Mouse (Mus musculus): ENCODE data around the gene Asphd1. TPM values are rescaled to one million over a fixed set of nuclear protein-coding genes. Genes with fewer than 3 reads are reported as not detected.
A peak's percentile ranks its signal among the peaks of the same experiment; 100 is the strongest.
"Not testable (repeated sequence)": the region's sequence is repeated elsewhere in the genome, so short reads cannot be mapped to it uniquely, and the experiment has no call there.

The Asphd1 gene
- polyA plus RNA-seq, 1 experiment: 0.36 TPM

DNA sequence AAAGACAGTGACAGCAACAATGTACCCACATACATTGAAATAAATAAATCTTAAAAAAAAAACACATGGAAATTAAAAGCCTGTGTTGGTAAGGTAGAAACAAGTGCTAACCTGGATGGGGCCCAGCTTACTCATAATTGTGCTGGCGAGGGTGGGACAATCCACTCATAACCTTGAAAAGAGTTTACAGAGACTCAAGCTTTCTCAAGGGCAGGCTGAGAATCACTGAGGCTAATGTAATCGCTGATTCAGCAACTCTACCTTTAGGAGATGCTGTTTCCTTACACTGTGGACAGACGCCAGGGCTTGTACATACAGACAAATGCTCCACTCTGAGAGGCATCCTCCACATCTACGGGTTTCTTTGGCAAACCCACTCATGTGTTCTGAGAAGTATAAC lies 29.4 kb downstream of the Asphd1 start:
- H3K9me3 ChIP-seq (replicated peaks; ENCODE audit: control insufficient read depth, insufficient read depth, low read length, poor library complexity, severe bottlenecking): no peaks in the 10 kb centered on the region
- TF ChIP-seq CTCF (IDR thresholded peaks at IDR 0.05; ENCODE audit: low read depth, low read length): no peak
- no peak for TF ChIP-seq POLR2A (IDR thresholded peaks at IDR 0.05; ENCODE audit: insufficient read depth, low read length)
- TF ChIP-seq EP300 (IDR thresholded peaks at IDR 0.05; ENCODE audit: insufficient read depth, low read depth, low read length): no peak
- H3K36me3 ChIP-seq (ENCODE audit: control insufficient read depth, insufficient read depth, low read length, poor library complexity, severe bottlenecking): no peaks in the 10 kb centered on the region
- H3K27ac ChIP-seq (ENCODE audit: insufficient read depth, low read length): no peak overlapping the region
- no peaks in the 10 kb centered on the region for H3K4me1 ChIP-seq (ENCODE audit: control insufficient read depth, insufficient read depth, low read length)
- H3K9ac ChIP-seq (ENCODE audit: low read depth, poor library complexity, severe bottlenecking): no peak overlapping the region
- no peak overlapping the region for H3K4me3 ChIP-seq (ENCODE audit: low read depth, low read length)
- H3K27me3 ChIP-seq (ENCODE audit: control insufficient read depth, insufficient read depth, low read length, poor library complexity, severe bottlenecking): no peaks in the 10 kb centered on the region

DNA sequence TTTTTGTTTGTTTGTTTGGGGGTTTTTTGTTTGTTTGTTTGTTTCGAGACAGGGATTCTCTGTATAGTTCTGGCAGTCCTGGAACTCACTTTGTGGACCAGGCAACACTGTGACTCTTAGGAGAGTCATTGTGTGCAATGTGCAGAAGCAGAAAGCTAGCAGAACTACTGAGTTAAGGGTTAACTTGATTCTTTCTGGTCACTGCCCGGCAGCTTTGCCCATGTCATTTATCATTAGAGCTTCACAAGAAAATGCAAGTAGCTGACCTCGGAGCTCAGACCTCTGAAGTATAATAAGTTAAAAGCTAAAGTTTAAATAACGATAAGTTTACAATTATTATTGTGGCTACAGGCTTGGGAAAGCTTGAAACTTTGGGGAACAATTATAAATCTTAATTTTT lies 31.0 kb downstream of the Asphd1 start:
- not testable (repeated sequence) for H3K36me3 ChIP-seq (ENCODE audit: control insufficient read depth, insufficient read depth, low read length, poor library complexity, severe bottlenecking); H3K9ac ChIP-seq (ENCODE audit: low read depth, poor library complexity, severe bottlenecking); H3K27me3 ChIP-seq (ENCODE audit: control insufficient read depth, insufficient read depth, low read length, poor library complexity, severe bottlenecking); H3K9me3 ChIP-seq (replicated peaks; ENCODE audit: control insufficient read depth, insufficient read depth, low read length, poor library complexity, severe bottlenecking); H3K4me3 ChIP-seq (ENCODE audit: low read depth, low read length); H3K4me1 ChIP-seq (ENCODE audit: control insufficient read depth, insufficient read depth, low read length); H3K27ac ChIP-seq (ENCODE audit: insufficient read depth, low read length)

DNA sequence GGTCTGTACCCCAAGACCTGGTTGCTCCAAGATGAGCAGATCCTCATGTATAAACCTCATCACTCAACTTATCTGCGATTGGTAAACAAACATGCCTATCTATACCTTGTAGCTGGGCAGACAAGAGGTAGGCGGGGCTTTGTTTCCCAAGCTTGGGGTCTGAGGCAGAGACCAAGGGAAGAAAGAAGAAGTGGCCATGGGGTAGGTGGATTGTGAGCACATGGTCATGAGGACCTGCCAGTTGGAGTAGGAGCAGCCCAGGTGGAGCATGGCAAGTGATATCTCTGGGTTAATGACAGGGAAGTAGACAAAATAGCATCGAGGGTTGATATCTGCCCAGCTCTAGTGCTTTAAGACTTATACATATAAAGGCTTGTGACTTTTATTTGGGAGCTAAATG lies 34.5 kb downstream of the Asphd1 start:
- Histone ChIP-seq H3K36me3 (ENCODE audit: control insufficient read depth, insufficient read depth, low read length, poor library complexity, severe bottlenecking) (no peaks in the 10 kb centered on the region), H3K27ac (ENCODE audit: insufficient read depth, low read length) (no peak overlapping the region), H3K9me3 (replicated peaks; ENCODE audit: control insufficient read depth, insufficient read depth, low read length, poor library complexity, severe bottlenecking) (no peaks in the 10 kb centered on the region), H3K27me3 (ENCODE audit: control insufficient read depth, insufficient read depth, low read length, poor library complexity, severe bottlenecking) (no peaks in the 10 kb centered on the region), H3K4me1 (ENCODE audit: control insufficient read depth, insufficient read depth, low read length) (no peaks in the 10 kb centered on the region), H3K9ac (ENCODE audit: low read depth, poor library complexity, severe bottlenecking) (no peak overlapping the region), H3K4me3 (ENCODE audit: low read depth, low read length) (no peak overlapping the region)
- TF ChIP-seq CTCF (IDR thresholded peaks at IDR 0.05; ENCODE audit: low read depth, low read length) (no peak), POLR2A (IDR thresholded peaks at IDR 0.05; ENCODE audit: insufficient read depth, low read length) (no peak), EP300 (IDR thresholded peaks at IDR 0.05; ENCODE audit: insufficient read depth, low read depth, low read length) (no peak)

- H3K36me3 ChIP-seq (ENCODE audit: control insufficient read depth, insufficient read depth, low read length, poor library complexity, severe bottlenecking): no peaks in the 10 kb centered on the region
- no peaks in the 10 kb centered on the region for H3K9me3 ChIP-seq (replicated peaks; ENCODE audit: control insufficient read depth, insufficient read depth, low read length, poor library complexity, severe bottlenecking)
- no peak for TF ChIP-seq POLR2A (IDR thresholded peaks at IDR 0.05; ENCODE audit: insufficient read depth, low read length)
- no peak for TF ChIP-seq CTCF (IDR thresholded peaks at IDR 0.05; ENCODE audit: low read depth, low read length)
- no peak for TF ChIP-seq EP300 (IDR thresholded peaks at IDR 0.05; ENCODE audit: insufficient read depth, low read depth, low read length)
- peaks cover 3% of the 10 kb centered on the region for H3K4me1 ChIP-seq (ENCODE audit: control insufficient read depth, insufficient read depth, low read length)
- H3K9ac ChIP-seq (ENCODE audit: low read depth, poor library complexity, severe bottlenecking): no peak overlapping the region
- H3K4me3 ChIP-seq (ENCODE audit: low read depth, low read length): no peak overlapping the region
- no peaks in the 10 kb centered on the region for H3K27me3 ChIP-seq (ENCODE audit: control insufficient read depth, insufficient read depth, low read length, poor library complexity, severe bottlenecking)
- H3K27ac ChIP-seq (ENCODE audit: insufficient read depth, low read length): no peak overlapping the region
Measured at GRCm38 (mm10) chr7:126905590-126905989, 43.8 kb downstream of the Asphd1 start.

GRCm38 (mm10) chr7:126899781-126900180 lies 49.6 kb downstream of the Asphd1 start:
- H3K4me3 ChIP-seq (ENCODE audit: low read depth, low read length); H3K27me3 ChIP-seq (ENCODE audit: control insufficient read depth, insufficient read depth, low read length, poor library complexity, severe bottlenecking); H3K36me3 ChIP-seq (ENCODE audit: control insufficient read depth, insufficient read depth, low read length, poor library complexity, severe bottlenecking); H3K4me1 ChIP-seq (ENCODE audit: control insufficient read depth, insufficient read depth, low read length); H3K9me3 ChIP-seq (replicated peaks; ENCODE audit: control insufficient read depth, insufficient read depth, low read length, poor library complexity, severe bottlenecking); H3K27ac ChIP-seq (ENCODE audit: insufficient read depth, low read length); H3K9ac ChIP-seq (ENCODE audit: low read depth, poor library complexity, severe bottlenecking): not testable (repeated sequence)

GRCm38 (mm10) chr7:126898102-126898990 lies 51.0 kb downstream of the Asphd1 start:
- Histone ChIP-seq H3K4me3 (ENCODE audit: low read depth, low read length) (peak overlapping the region; percentile 71), H3K27ac (ENCODE audit: insufficient read depth, low read length) (0 out of 2 replicates have a peak overlapping the region, but pooled peaks have one; percentile 2)

More at GRCm38 (mm10) chr7:126898102-126898990, 51.0 kb downstream of the Asphd1 start:
- peak overlapping the region; percentile 43 for H3K9ac ChIP-seq (ENCODE audit: low read depth, poor library complexity, severe bottlenecking)
- TF ChIP-seq EP300 (IDR thresholded peaks at IDR 0.05; ENCODE audit: insufficient read depth, low read depth, low read length) (no peak), POLR2A (IDR thresholded peaks at IDR 0.05; ENCODE audit: insufficient read depth, low read length) (peak; percentile 67), CTCF (IDR thresholded peaks at IDR 0.05; ENCODE audit: low read depth, low read length) (no peak)
- no peaks in the 10 kb centered on the region for H3K9me3 ChIP-seq (replicated peaks; ENCODE audit: control insufficient read depth, insufficient read depth, low read length, poor library complexity, severe bottlenecking)
- no peaks in the 10 kb centered on the region for H3K4me1 ChIP-seq (ENCODE audit: control insufficient read depth, insufficient read depth, low read length)
- no peaks in the 10 kb centered on the region for H3K36me3 ChIP-seq (ENCODE audit: control insufficient read depth, insufficient read depth, low read length, poor library complexity, severe bottlenecking)
- H3K27me3 ChIP-seq (ENCODE audit: control insufficient read depth, insufficient read depth, low read length, poor library complexity, severe bottlenecking): no peaks in the 10 kb centered on the region
